Mouse (Mus musculus): ENCODE measurements around the gene Pes1.

DNA sequence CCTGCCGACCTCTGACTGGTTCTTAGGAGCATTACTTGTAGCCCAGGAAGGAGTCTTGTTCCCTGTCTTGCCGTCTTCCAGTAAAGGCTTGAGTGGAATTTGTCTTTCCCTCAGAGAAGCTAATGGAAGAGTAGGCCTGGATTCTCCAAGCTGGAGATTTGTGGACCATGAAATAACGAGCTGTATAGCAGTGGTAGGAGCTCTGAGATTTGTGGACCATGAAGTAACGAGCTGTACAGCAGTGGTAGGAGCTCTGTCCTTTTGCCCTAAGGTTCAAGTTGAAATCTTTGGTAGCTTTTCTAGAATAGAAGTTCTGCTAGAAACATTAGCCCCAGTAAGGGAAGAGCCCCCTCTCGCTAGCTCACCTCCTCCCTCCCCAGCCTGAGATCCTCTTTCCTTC, 14.6 kb downstream of the Pes1 start:
- TF ChIP-seq CTCF (IDR thresholded peaks at IDR 0.05; ENCODE audit: low read depth) (no peak), EP300 (IDR thresholded peaks at IDR 0.05; ENCODE audit: low read depth) (no peak)

Measured in liver, embryonic 14.5 days (tissue).